Mouse (Mus musculus): ENCODE data around the gene Sbno1.

The Sbno1 gene

GRCm38 (mm10) chr5:124337909-124338308 lies 87.9 kb downstream of the Sbno1 start:
- no peak for DNase-seq (ENCODE audit: low spot score in 2 of 2)

GRCm38 (mm10) chr5:124337103-124337502 lies 88.7 kb downstream of the Sbno1 start:
- no peak for DNase-seq (ENCODE audit: low spot score in 2 of 2)

GRCm38 (mm10) chr5:124334392-124334791 lies 91.4 kb downstream of the Sbno1 start:
- DNase-seq (ENCODE audit: low spot score in 2 of 2) = peak in 1 of 2 experiments; percentile 67

DNA sequence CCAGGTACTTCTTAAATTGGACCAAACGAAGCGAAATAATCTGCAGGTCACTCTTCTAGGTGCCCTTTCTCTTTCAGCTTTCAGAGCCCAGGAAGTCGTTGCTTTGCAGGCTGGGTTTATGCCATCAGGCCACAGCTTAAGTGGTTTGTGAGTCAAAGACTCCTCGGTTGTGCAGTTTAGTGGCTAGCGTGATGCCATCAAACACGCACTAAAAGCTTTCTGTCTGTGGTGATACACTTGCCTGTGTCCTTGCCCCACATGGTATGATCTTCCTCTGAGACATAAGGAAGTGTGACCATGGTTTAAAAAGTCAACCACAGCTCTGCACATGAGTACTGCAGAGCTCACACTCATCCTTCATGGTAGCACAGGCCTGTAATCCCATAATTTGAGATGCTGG lies 95.7 kb downstream of the Sbno1 start:
- DNase-seq (ENCODE audit: low spot score in 2 of 2) = no peak

DNA sequence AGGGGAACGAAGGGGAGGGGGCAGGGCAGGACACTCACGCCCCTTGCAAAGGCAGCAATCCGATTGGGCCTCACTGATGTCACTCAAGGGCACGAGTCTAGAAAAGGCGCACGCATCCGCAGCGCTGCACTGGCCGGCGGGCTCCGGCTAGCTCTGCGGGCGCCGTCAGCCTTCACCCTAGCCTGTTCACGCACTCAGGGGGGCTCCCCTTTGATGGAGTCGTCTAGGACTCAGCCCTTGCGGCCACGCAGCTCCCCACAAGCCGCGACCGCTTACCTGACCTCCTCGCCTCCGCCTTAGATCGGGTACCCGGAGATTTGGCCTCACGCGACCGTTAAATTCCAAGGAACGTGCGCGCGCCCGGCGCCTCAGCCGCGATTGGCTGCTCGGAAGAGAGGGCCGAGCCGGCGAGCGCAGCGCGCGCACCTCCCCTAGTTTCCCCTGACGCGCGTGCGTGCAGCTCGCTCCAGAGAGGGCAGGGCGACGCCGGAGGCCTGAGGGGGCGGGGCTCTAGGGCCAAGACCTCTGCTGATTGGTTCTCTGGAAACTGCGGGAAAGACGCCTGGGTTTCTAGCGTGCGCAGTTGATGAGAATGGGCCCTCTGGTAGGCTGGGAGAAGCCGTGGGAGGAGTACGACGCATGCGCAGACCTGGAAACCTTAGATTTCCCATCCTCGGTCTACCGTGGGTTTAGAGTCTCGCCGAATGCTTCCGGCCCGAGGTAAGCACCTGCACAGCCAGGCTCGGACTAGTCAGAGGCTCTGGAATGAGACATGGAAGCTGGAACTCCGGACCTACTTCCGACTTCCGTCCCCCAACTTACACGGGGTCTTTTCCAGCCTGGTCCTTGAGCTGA lies 98.1 kb downstream of the Sbno1 start, which contains the start of the genes Mphosph9 and 2810006K23Rik:
TSS of gene Mphosph9 (minus strand) at position 463 of the 855 bp plus-strand sequence.
TSS of gene 2810006K23Rik (plus strand) at position 580 of the 855 bp plus-strand sequence.
- peak; percentile 99 to 100 for DNase-seq (ENCODE audit: low spot score in 2 of 2)

DNA sequence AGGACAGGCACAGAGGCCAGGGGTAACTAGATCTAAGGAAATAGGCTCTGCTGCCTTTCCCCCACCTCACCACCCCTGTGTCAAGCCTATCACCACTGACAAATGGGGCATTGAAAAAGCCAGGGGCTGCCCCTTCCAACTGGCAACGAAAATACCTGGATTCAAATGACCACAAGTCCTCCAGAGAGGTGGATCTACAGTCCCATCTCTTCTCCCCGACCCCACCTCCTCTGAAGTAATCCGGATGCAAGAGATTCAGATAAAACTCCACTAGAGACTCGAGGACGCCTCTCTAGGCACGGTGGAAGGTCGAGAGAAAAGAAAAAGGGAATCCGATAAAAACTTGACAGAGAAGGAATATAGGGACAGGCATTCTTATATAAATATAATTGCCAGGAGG lies 99.0 kb downstream of the Sbno1 start:
- no peak for DNase-seq (ENCODE audit: low spot score in 2 of 2)

All from left cerebral cortex, adult 9 months (tissue).